Comparison of ENCODE assay signal across 23 mouse cellular contexts in genomic region chr13:20539631-20540030, GRCm38 (mm10).
DNase-seq lines count a peak whose midpoint lies in the region; ATAC-seq and TF ChIP-seq lines count a peak whose summit lies in the region.
"Had no signal": no experiment of that assay in that cellular context is flagged by ENCODE, and none has a peak within 500 bp of the region (broad histone marks: within the 10 kb centered on the region; RNA-seq: fewer than 3 reads in every experiment).

No protein-coding gene starts in this region.

- no peak for TF ChIP-seq CTCF in cerebellum, adult 2 months (IDR thresholded peaks at IDR 0.05; ENCODE audit: borderline replicate concordance, insufficient read depth, low read depth, low read length)
- TF ChIP-seq CTCF in left cerebral cortex, adult 2 months (IDR thresholded peaks at IDR 0.05), result no peak

- DNase-seq in cerebellum, adult 2 months, result peak in 1 of 2 experiments; percentile 9
- DNase-seq in cerebellum, postnatal 25 days, result no peak
- no peak for DNase-seq in frontal cortex, postnatal 25 days (ENCODE audit: low spot score in 2 of 2)
- peak in 1 of 2 experiments; percentile 9 for DNase-seq in left cerebral cortex, adult 2 months (ENCODE audit: extremely low spot score in 1 of 2, low spot score in 2 of 2)
- DNase-seq in left cerebral cortex, adult 9 months (ENCODE audit: low spot score in 2 of 2), result no peak
- DNase-seq: adrenal gland, adult 8-10 months; adrenal gland, postnatal 25 days; cerebellum, adult 18-20 months; cerebellum, adult 9-11 months; gastrocnemius, postnatal 10 days; gastrocnemius, postnatal 36 days; heart, postnatal 10 days; heart, postnatal 36 days; kidney, adult 2 months had no signal

- ATAC-seq in frontal cortex, adult (ENCODE audit: low TSS enrichment), result peak; percentile 48
- ATAC-seq: activated CD4-positive, CD25-positive, alpha-beta regulatory T cell, adult 4 months; forebrain, embryonic 13.5 days; intestine, embryonic 16.5 days had no signal

- peaks cover 11% of the 10 kb centered on the region for H3K4me1 ChIP-seq in cerebellum, adult 2 months (ENCODE audit: control insufficient read depth, insufficient read depth, low read length)
- H3K4me1 ChIP-seq: forebrain, embryonic 10.5 days; hindbrain, embryonic 10.5 days had no signal

- intact Hi-C loops in left cerebral cortex, adult 2 months (cut with DNase I), result loop anchor here (2.0 to 5.0 kb wide), 3 partner anchors 47 to 67 kb away; no protein-coding TSS in a partner anchor

- peak overlapping the region; percentile 50; the same call in 1 of the 2 replicates for H3K27ac ChIP-seq in cerebellum, adult 2 months (ENCODE audit: insufficient read depth, low read length)
- peak overlapping the region; percentile 90 for H3K27ac ChIP-seq in left cerebral cortex, adult 2 months
- H3K27ac ChIP-seq: forebrain, embryonic 10.5 days; forebrain, embryonic 13.5 days; heart, embryonic 15.5 days; hindbrain, embryonic 10.5 days; hindbrain, embryonic 13.5 days had no signal

- H3K27me3 ChIP-seq in cerebellum, adult 2 months (ENCODE audit: control insufficient read depth, insufficient read depth, low read length), result no peaks in the 10 kb centered on the region
- H3K27me3 ChIP-seq: forebrain, embryonic 13.5 days; heart, embryonic 12.5 days; heart, embryonic 15.5 days; hindbrain, embryonic 13.5 days had no signal

- no peak overlapping the region for H3K4me3 ChIP-seq in cerebellum, adult 2 months (replicated peaks; ENCODE audit: insufficient read depth, low read depth, low read length)
- no peak overlapping the region for H3K4me3 ChIP-seq in left cerebral cortex, adult 2 months
- H3K4me3 ChIP-seq: forebrain, embryonic 10.5 days; forebrain, embryonic 13.5 days; heart, embryonic 12.5 days; heart, embryonic 15.5 days; hindbrain, embryonic 10.5 days; hindbrain, embryonic 13.5 days had no signal

- WGBS in cerebellum, adult 2 months, result 55% methylated on average over 2 of the region's 2 CpGs

- TF ChIP-seq POLR2A in cerebellum, adult 2 months (IDR thresholded peaks at IDR 0.05; ENCODE audit: borderline replicate concordance, insufficient read depth, low read length), result no peak
